Mouse (Mus musculus) thymus, adult 2 months (tissue): ENCODE measurements at regions not wholly inside any gene's neighbourhood (a gene's known extent, or its start where the extent isn't known, plus 50 kb on each side); places are given as distances from the start of the nearest gene placed in this dataset.

Source experiments
- CTCF ChIP-seq: fragments of 200-500 bp; IDR thresholded peaks from 2 replicates; pipeline ENCODE4 v1.5.1; 2012; ENCODE audit warnings: mild to moderate bottlenecking, control low read depth, low read length, moderate library complexity, borderline replicate concordance; ENCODE audit not compliant: control insufficient read depth, poor library complexity, insufficient read depth; ENCODE audit errors: extremely low read depth
- POLR2A ChIP-seq: fragments of 200-500 bp; IDR thresholded peaks from 2 replicates; pipeline ENCODE4 v1.6.1; 2012; ENCODE audit warnings: mild to moderate bottlenecking, low read length, control low read depth, moderate library complexity; ENCODE audit not compliant: control insufficient read depth, poor library complexity, insufficient read depth; ENCODE audit errors: extremely low read depth

DNA sequence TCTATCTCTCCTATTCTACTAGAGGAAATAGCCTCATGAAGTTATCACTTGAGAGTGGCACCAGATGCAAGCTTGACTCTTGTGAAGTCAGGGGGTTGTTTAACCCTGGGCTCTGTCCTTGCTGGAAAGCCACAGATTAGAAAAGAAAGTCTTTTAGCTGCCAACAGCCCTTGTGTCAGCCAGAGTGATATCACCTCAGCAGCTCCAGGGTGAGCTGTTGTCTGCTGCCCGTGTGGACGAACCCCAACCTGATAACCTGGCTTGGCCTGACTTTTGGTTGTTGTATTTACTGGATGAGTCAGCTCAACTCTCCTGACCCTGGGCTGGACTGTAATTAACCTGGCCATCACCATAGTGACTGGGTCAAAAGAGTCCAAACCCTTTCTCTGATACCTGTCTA, 88.6 kb upstream of the Serbp1 start:
- TF ChIP-seq CTCF (no peak), POLR2A (no peak)
